Mouse (Mus musculus) embryonic fibroblast, embryonic 13.5 days (primary cell): ENCODE data around the gene Pik3cb.

Source experiments
- CTCF ChIP-seq: IDR thresholded peaks from 2 replicates; pipeline ENCODE4 v1.5.1; 2011; ENCODE audit warnings: mild to moderate bottlenecking, control low read depth, low read length, moderate library complexity, borderline replicate concordance; ENCODE audit not compliant: insufficient read depth
- POLR2A ChIP-seq: IDR thresholded peaks from 2 replicates; pipeline ENCODE4 v1.6.1; 2011; ENCODE audit warnings: low read depth, mild to moderate bottlenecking, control low read depth, low read length, moderate library complexity

- TF ChIP-seq CTCF: no peak
- no peak for TF ChIP-seq POLR2A
Observed at GRCm38 (mm10) chr9:99164664-99165226, 24.3 kb upstream of the Pik3cb start.
